Mouse (Mus musculus): Measurements from ENCODE around the gene Tpx2. TPM values are rescaled to one million over a fixed set of nuclear protein-coding genes. Genes with fewer than 3 reads are reported as not detected.
A peak's percentile ranks its signal among the peaks of the same experiment; 100 is the strongest.

Gene Tpx2
- polyA plus RNA-seq, 1 experiment, result 54.8 TPM

DNA sequence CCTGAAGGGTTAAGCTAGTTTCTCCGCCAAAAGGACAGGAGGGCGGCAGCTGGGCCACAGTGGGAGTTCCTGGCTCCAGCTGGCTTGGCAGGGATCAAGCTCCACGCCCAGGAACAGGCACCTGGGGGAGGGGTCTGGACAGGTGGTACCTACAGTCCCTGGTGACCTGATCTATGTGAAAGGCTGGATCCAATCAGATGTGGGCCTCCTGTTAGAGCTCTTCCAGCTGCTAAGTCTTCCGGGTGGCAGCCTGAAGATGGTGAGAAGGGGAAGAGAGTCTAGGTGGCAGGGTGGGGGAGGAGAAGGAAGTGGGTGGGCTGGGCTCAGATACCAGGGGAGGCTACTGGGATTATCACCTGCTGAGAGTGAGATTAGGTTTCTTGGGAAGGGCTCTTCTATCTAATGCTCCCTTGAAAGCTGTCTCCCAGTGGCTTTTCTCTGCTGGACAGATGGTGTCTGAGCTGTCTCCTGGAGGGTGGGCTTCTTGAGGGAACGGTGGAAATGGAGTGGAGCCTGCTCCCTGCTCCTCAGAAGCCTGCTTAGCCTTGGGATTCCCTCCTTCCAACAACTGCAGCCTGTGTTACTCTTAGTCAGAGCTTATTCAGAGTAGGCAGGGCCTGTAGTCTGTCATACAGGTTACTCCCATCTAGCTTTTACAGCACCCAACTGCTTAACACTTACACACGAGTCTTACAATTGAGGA lies 43.2 kb upstream of the Tpx2 start:
- TF ChIP-seq MAX (IDR thresholded peaks at IDR 0.05) (no peak), CEBPB (IDR thresholded peaks at IDR 0.05; ENCODE audit: low read depth) (no peak), MYOD1 (IDR thresholded peaks at IDR 0.05; ENCODE audit: control insufficient read depth, insufficient read length, low read depth) (no peak), CTCF (IDR thresholded peaks at IDR 0.05; ENCODE audit: control insufficient read depth, insufficient read depth, insufficient read length) (no peak), FOSL1 (IDR thresholded peaks at IDR 0.05; ENCODE audit: insufficient read depth, low read length, poor library complexity, severe bottlenecking) (no peak), USF1 (IDR thresholded peaks at IDR 0.05; ENCODE audit: low read depth) (no peak), MYOG (IDR thresholded peaks at IDR 0.05; ENCODE audit: control insufficient read depth, extremely low read depth, insufficient read length) (no peak)

GRCm38 (mm10) chr2:152805111-152805490 lies 42.7 kb upstream of the Tpx2 start:
- no peak overlapping the region for H3K4me3 ChIP-seq (ENCODE audit: insufficient read depth, poor library complexity, severe bottlenecking)
- TF ChIP-seq USF1 (IDR thresholded peaks at IDR 0.05; ENCODE audit: low read depth) (no peak), MAX (IDR thresholded peaks at IDR 0.05) (no peak), FOSL1 (IDR thresholded peaks at IDR 0.05; ENCODE audit: insufficient read depth, low read length, poor library complexity, severe bottlenecking) (no peak), CEBPB (IDR thresholded peaks at IDR 0.05; ENCODE audit: low read depth) (no peak), CTCF (IDR thresholded peaks at IDR 0.05; ENCODE audit: control insufficient read depth, insufficient read depth, insufficient read length) (no peak), MYOG (IDR thresholded peaks at IDR 0.05; ENCODE audit: control insufficient read depth, extremely low read depth, insufficient read length) (no peak), MYOD1 (IDR thresholded peaks at IDR 0.05; ENCODE audit: control insufficient read depth, insufficient read length, low read depth) (no peak)
- no peak overlapping the region for H3ac ChIP-seq (ENCODE audit: control insufficient read depth, insufficient read length, low read depth)
- H3K27me3 ChIP-seq (ENCODE audit: control insufficient read depth, insufficient read depth, insufficient read length), result no peaks in the 10 kb centered on the region
- peaks cover 94% of the 10 kb centered on the region for H3K79me2 ChIP-seq (ENCODE audit: control insufficient read depth, insufficient read depth)
- H3K79me3 ChIP-seq (ENCODE audit: low read depth), result peaks cover 62% of the 10 kb centered on the region
- H3K36me3 ChIP-seq (ENCODE audit: control insufficient read depth, insufficient read depth), result peaks cover 32% of the 10 kb centered on the region

More for the DNA sequence above, 43.2 kb upstream of the Tpx2 start:
- Histone ChIP-seq H3K27me3 (ENCODE audit: control insufficient read depth, insufficient read depth, insufficient read length) (no peaks in the 10 kb centered on the region), H3K79me2 (ENCODE audit: control insufficient read depth, insufficient read depth) (peaks cover 94% of the 10 kb centered on the region), H3K36me3 (ENCODE audit: control insufficient read depth, insufficient read depth) (peaks cover 29% of the 10 kb centered on the region), H3K79me3 (ENCODE audit: low read depth) (peaks cover 62% of the 10 kb centered on the region), H3K4me3 (ENCODE audit: insufficient read depth, poor library complexity, severe bottlenecking) (no peak overlapping the region), H3ac (ENCODE audit: control insufficient read depth, insufficient read length, low read depth) (no peak overlapping the region)

DNA sequence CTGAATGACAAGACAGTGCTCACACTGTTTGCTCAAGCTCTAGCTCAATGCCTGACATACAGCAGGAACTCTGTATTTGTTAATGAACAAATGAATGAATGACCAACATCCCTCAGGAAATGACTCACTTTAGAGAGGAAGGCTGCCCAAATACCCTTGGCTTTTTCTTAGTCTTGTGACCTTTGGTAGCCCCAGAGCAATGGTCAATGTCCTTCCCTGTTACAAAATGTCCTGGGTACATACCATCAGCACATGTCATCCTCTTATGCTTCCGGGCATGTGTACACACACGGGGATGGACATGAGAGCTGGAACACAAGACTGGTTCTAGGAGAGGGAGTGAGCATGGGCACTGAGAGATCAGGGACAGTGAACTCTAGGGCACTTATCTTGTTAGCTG lies 41.7 kb upstream of the Tpx2 start:
- Histone ChIP-seq H3K79me2 (ENCODE audit: control insufficient read depth, insufficient read depth) (peaks cover 94% of the 10 kb centered on the region), H3K27me3 (ENCODE audit: control insufficient read depth, insufficient read depth, insufficient read length) (no peaks in the 10 kb centered on the region), H3K36me3 (ENCODE audit: control insufficient read depth, insufficient read depth) (peaks cover 35% of the 10 kb centered on the region), H3K79me3 (ENCODE audit: low read depth) (peaks cover 63% of the 10 kb centered on the region), H3K4me3 (ENCODE audit: insufficient read depth, poor library complexity, severe bottlenecking) (no peak overlapping the region), H3ac (ENCODE audit: control insufficient read depth, insufficient read length, low read depth) (no peak overlapping the region)
- TF ChIP-seq MAX (IDR thresholded peaks at IDR 0.05) (peak; percentile 94), MYOD1 (IDR thresholded peaks at IDR 0.05; ENCODE audit: control insufficient read depth, insufficient read length, low read depth) (peak; percentile 54), MYOG (IDR thresholded peaks at IDR 0.05; ENCODE audit: control insufficient read depth, extremely low read depth, insufficient read length) (no peak), USF1 (IDR thresholded peaks at IDR 0.05; ENCODE audit: low read depth) (peak; percentile 54), FOSL1 (IDR thresholded peaks at IDR 0.05; ENCODE audit: insufficient read depth, low read length, poor library complexity, severe bottlenecking) (peak; percentile 78), CEBPB (IDR thresholded peaks at IDR 0.05; ENCODE audit: low read depth) (peak; percentile 57), CTCF (IDR thresholded peaks at IDR 0.05; ENCODE audit: control insufficient read depth, insufficient read depth, insufficient read length) (no peak)

GRCm38 (mm10) chr2:152808178-152808577 lies 39.6 kb upstream of the Tpx2 start:
- H3K4me3 ChIP-seq (ENCODE audit: insufficient read depth, poor library complexity, severe bottlenecking), result no peak overlapping the region
- H3K27me3 ChIP-seq (ENCODE audit: control insufficient read depth, insufficient read depth, insufficient read length), result no peaks in the 10 kb centered on the region
- peaks cover 94% of the 10 kb centered on the region for H3K79me2 ChIP-seq (ENCODE audit: control insufficient read depth, insufficient read depth)
- peaks cover 63% of the 10 kb centered on the region for H3K79me3 ChIP-seq (ENCODE audit: low read depth)
- H3K36me3 ChIP-seq (ENCODE audit: control insufficient read depth, insufficient read depth), result peaks cover 27% of the 10 kb centered on the region
- no peak overlapping the region for H3ac ChIP-seq (ENCODE audit: control insufficient read depth, insufficient read length, low read depth)
- TF ChIP-seq USF1 (IDR thresholded peaks at IDR 0.05; ENCODE audit: low read depth) (no peak), MYOG (IDR thresholded peaks at IDR 0.05; ENCODE audit: control insufficient read depth, extremely low read depth, insufficient read length) (no peak)

DNA sequence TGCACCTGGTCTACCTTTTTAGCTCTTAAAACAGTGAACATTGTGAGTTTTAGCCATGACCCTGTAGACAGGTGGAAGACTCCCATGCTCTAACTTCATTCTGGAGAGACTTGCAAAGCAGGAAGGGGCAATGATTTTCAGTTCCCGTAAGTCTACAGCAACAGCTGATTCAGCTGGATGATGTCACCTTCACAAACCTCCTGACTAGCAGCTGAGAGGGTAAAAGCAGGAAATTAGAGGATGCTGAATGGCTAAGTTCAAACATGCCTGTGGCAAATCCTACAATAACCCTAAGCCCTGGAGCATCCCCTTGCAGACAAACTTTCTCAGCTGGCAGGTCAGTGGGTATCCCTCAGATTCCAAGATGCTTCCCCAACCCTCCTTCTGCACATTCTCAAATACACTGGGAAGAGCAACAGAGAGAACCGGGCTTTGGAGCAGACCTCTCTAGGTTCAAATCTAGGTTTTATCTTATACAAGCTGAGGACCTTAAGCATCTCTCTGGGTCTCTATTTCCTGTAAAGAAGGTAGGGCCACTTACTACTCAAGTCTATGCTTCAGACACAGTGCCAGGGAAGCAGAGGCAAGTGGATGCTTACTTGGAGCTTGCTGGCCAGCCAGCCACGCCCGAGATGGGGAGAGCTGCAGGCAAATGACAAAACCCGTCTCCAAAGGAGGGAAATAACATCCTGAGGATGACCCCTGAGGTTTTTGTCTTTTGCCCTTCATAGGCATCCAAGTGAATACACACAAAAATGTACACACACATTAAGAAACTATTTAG lies 37.4 kb upstream of the Tpx2 start:
- Histone ChIP-seq H3K36me3 (ENCODE audit: control insufficient read depth, insufficient read depth) (peaks cover 28% of the 10 kb centered on the region), H3K4me3 (ENCODE audit: insufficient read depth, poor library complexity, severe bottlenecking) (no peak overlapping the region), H3K27me3 (ENCODE audit: control insufficient read depth, insufficient read depth, insufficient read length) (no peaks in the 10 kb centered on the region), H3K79me2 (ENCODE audit: control insufficient read depth, insufficient read depth) (peaks cover 94% of the 10 kb centered on the region), H3ac (ENCODE audit: control insufficient read depth, insufficient read length, low read depth) (no peak overlapping the region), H3K79me3 (ENCODE audit: low read depth) (peaks cover 66% of the 10 kb centered on the region)
- peak; percentile 66 for TF ChIP-seq MYOD1 (IDR thresholded peaks at IDR 0.05; ENCODE audit: control insufficient read depth, insufficient read length, low read depth)
- no peak for TF ChIP-seq MAX (IDR thresholded peaks at IDR 0.05)

Measured in C2C12 (cell line).